Mouse (Mus musculus) erythroblast, embryonic 14.5 days (primary cell): ENCODE data around the gene Agmat.

Source experiments
- GATA1 ChIP-seq: IDR thresholded peaks from 2 replicates; pipeline ENCODE4 v1.6.1; 2012; ENCODE audit warnings: low read length, inconsistent platforms, mixed read lengths
- TAL1 ChIP-seq: IDR thresholded peaks from 3 replicates; pipeline ENCODE4 v1.6.1; 2012; ENCODE audit warnings: low read length, inconsistent platforms, mixed read lengths

GRCm38 (mm10) chr4:141719304-141719703 is 27.2 kb upstream of the Agmat start:
- TF ChIP-seq GATA1 (no peak), TAL1 (no peak)
